Mouse (Mus musculus): ENCODE data around the gene Acly. TPM values are rescaled to one million over a fixed set of nuclear protein-coding genes. Genes with fewer than 3 reads are reported as not detected.

The Acly gene
- polyA plus RNA-seq, 1 experiment = 2,639 TPM

- Histone ChIP-seq H3K4me3 (ENCODE audit: insufficient read depth, low read depth, low read length) (no peak overlapping the region), H3K4me1 (ENCODE audit: control insufficient read depth, insufficient read depth, insufficient read length, low read length) (no peaks in the 10 kb centered on the region), H3K27ac (replicated peaks; ENCODE audit: low read depth, low read length) (no peak overlapping the region)
Measured at GRCm38 (mm10) chr11:100465229-100465792, 62.5 kb downstream of the Acly start.

- H3K27ac ChIP-seq (replicated peaks; ENCODE audit: low read depth, low read length) = no peak overlapping the region
- no peaks in the 10 kb centered on the region for H3K4me1 ChIP-seq (ENCODE audit: control insufficient read depth, insufficient read depth, insufficient read length, low read length)
- no peak overlapping the region for H3K4me3 ChIP-seq (ENCODE audit: insufficient read depth, low read depth, low read length)
Measured at GRCm38 (mm10) chr11:100462699-100463098, 65.1 kb downstream of the Acly start.

GRCm38 (mm10) chr11:100457711-100458110 lies 70.1 kb downstream of the Acly start:
- no peak overlapping the region for H3K4me3 ChIP-seq (ENCODE audit: insufficient read depth, low read depth, low read length)
- no peaks in the 10 kb centered on the region for H3K4me1 ChIP-seq (ENCODE audit: control insufficient read depth, insufficient read depth, insufficient read length, low read length)
- H3K27ac ChIP-seq (replicated peaks; ENCODE audit: low read depth, low read length) = no peak overlapping the region

GRCm38 (mm10) chr11:100457247-100457646 lies 70.6 kb downstream of the Acly start:
- no peak overlapping the region for H3K4me3 ChIP-seq (ENCODE audit: insufficient read depth, low read depth, low read length)
- no peak overlapping the region for H3K27ac ChIP-seq (replicated peaks; ENCODE audit: low read depth, low read length)
- no peaks in the 10 kb centered on the region for H3K4me1 ChIP-seq (ENCODE audit: control insufficient read depth, insufficient read depth, insufficient read length, low read length)

GRCm38 (mm10) chr11:100442625-100443024 lies 85.2 kb downstream of the Acly start:
- Histone ChIP-seq H3K4me1 (ENCODE audit: control insufficient read depth, insufficient read depth, insufficient read length, low read length) (peaks cover 3% of the 10 kb centered on the region; the same call in 1 of the 2 replicates), H3K4me3 (ENCODE audit: insufficient read depth, low read depth, low read length) (no peak overlapping the region), H3K27ac (replicated peaks; ENCODE audit: low read depth, low read length) (no peak overlapping the region)

- Histone ChIP-seq H3K27ac (replicated peaks; ENCODE audit: low read depth, low read length) (no peak within 1 kb of the TSS), H3K4me3 (ENCODE audit: insufficient read depth, low read depth, low read length) (peak within 1 kb of the TSS; percentile 87), H3K4me1 (ENCODE audit: control insufficient read depth, insufficient read depth, insufficient read length, low read length) (peaks cover 3% of the 10 kb centered on the region; the same call in 1 of the 2 replicates)
Measured at GRCm38 (mm10) chr11:100441797-100442196, 86.0 kb downstream of the Acly start, which contains the start of the genes Nt5c3b and Klhl10. Gene Nt5c3b (minus strand): TSS chr11:100441808. Gene Klhl10 (plus strand): TSS chr11:100441917.

GRCm38 (mm10) chr11:100440691-100441522 lies 86.9 kb downstream of the Acly start:
- H3K4me3 ChIP-seq (ENCODE audit: insufficient read depth, low read depth, low read length) = peak overlapping the region; percentile 87
- H3K4me1 ChIP-seq (ENCODE audit: control insufficient read depth, insufficient read depth, insufficient read length, low read length) = peaks cover 3% of the 10 kb centered on the region; the same call in 1 of the 2 replicates
- H3K27ac ChIP-seq (replicated peaks; ENCODE audit: low read depth, low read length) = no peak overlapping the region

- H3K27ac ChIP-seq (replicated peaks; ENCODE audit: low read depth, low read length) = no peak overlapping the region
- peaks cover 3% of the 10 kb centered on the region; the same call in 1 of the 2 replicates for H3K4me1 ChIP-seq (ENCODE audit: control insufficient read depth, insufficient read depth, insufficient read length, low read length)
- no peak overlapping the region for H3K4me3 ChIP-seq (ENCODE audit: insufficient read depth, low read depth, low read length)
Measured at GRCm38 (mm10) chr11:100437901-100438300, 89.9 kb downstream of the Acly start.

- H3K27ac ChIP-seq (replicated peaks; ENCODE audit: low read depth, low read length) = no peak overlapping the region
- H3K4me3 ChIP-seq (ENCODE audit: insufficient read depth, low read depth, low read length) = no peak overlapping the region
- peaks cover 3% of the 10 kb centered on the region; the same call in 1 of the 2 replicates for H3K4me1 ChIP-seq (ENCODE audit: control insufficient read depth, insufficient read depth, insufficient read length, low read length)
Measured at GRCm38 (mm10) chr11:100435678-100436246, 92.0 kb downstream of the Acly start.

- Histone ChIP-seq H3K4me3 (ENCODE audit: insufficient read depth, low read depth, low read length) (no peak overlapping the region), H3K4me1 (ENCODE audit: control insufficient read depth, insufficient read depth, insufficient read length, low read length) (no peaks in the 10 kb centered on the region), H3K27ac (replicated peaks; ENCODE audit: low read depth, low read length) (no peak overlapping the region)
Measured at GRCm38 (mm10) chr11:100432002-100432401, 95.8 kb downstream of the Acly start.

- Histone ChIP-seq H3K4me1 (ENCODE audit: control insufficient read depth, insufficient read depth, insufficient read length, low read length) (no peaks in the 10 kb centered on the region), H3K4me3 (ENCODE audit: insufficient read depth, low read depth, low read length) (no peak overlapping the region), H3K27ac (replicated peaks; ENCODE audit: low read depth, low read length) (no peak overlapping the region)
Measured at GRCm38 (mm10) chr11:100430052-100430451, 97.7 kb downstream of the Acly start.

- Histone ChIP-seq H3K4me1 (ENCODE audit: control insufficient read depth, insufficient read depth, insufficient read length, low read length) (no peaks in the 10 kb centered on the region), H3K27ac (replicated peaks; ENCODE audit: low read depth, low read length) (no peak overlapping the region), H3K4me3 (ENCODE audit: insufficient read depth, low read depth, low read length) (no peak overlapping the region)
Measured at GRCm38 (mm10) chr11:100428612-100429199, 99.1 kb downstream of the Acly start.

GRCm38 (mm10) chr11:100426820-100427219 lies 101.0 kb downstream of the Acly start:
- Histone ChIP-seq H3K4me1 (ENCODE audit: control insufficient read depth, insufficient read depth, insufficient read length, low read length) (no peaks in the 10 kb centered on the region), H3K4me3 (ENCODE audit: insufficient read depth, low read depth, low read length) (no peak overlapping the region)

More at GRCm38 (mm10) chr11:100426820-100427219, 101.0 kb downstream of the Acly start:
- H3K27ac ChIP-seq (replicated peaks; ENCODE audit: low read depth, low read length) = no peak overlapping the region

All from brown adipose tissue, adult 24 weeks (tissue).